Mouse (Mus musculus) gastrocnemius, postnatal 36 days (tissue): ENCODE data around the gene Sparc. TPM values are rescaled to one million over a fixed set of nuclear protein-coding genes. Genes with fewer than 3 reads are reported as not detected.

Experiments
- DNase-seq, 2 experiments: peaks; one replicate each; pipeline ENCODE4 v3.0.0; 2022
- intact Hi-C: fragments of 180-260 bp; cut with DNase I; formaldehyde crosslinking; loops from one replicate; pipeline ENCODE4 v1.15.1; 2025
- total RNA-seq, 2 experiments: library from RNA; stranded (reverse); gene quantifications; 2 replicates each; pipeline ENCODE4 v1.2.3; 2021

The Sparc gene
- total RNA-seq, 2 experiments from 2014 or later = 572 to 675 TPM

- DNase-seq = no peak
- intact Hi-C loops = no loop called here
Observed at GRCm38 (mm10) chr11:55373838-55374237, 49.1 kb downstream of the Sparc start.

DNA sequence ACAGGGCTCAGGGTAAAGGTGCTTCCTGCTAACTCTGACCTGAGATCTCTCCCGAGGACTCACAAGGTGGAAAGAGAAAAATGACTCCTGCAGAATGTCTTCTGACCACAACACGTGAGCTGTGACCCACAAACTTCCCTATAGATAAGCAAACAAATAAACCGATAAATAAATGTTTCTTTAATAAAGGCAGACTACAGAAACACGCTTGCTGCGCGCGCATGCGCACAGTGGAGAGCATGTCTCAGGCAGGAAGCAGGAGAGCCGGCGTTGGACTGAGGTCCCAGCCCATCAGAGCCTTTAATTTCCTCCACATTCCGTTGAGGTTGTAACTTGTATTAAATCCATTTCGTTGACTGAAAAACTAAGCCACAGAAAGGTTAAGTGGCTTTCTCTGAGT lies 49.6 kb downstream of the Sparc start:
- intact Hi-C loops = no loop called here
- no peak for DNase-seq

GRCm38 (mm10) chr11:55372001-55372400 lies 51.0 kb downstream of the Sparc start:
- intact Hi-C loops = no loop called here
- no peak for DNase-seq

DNA sequence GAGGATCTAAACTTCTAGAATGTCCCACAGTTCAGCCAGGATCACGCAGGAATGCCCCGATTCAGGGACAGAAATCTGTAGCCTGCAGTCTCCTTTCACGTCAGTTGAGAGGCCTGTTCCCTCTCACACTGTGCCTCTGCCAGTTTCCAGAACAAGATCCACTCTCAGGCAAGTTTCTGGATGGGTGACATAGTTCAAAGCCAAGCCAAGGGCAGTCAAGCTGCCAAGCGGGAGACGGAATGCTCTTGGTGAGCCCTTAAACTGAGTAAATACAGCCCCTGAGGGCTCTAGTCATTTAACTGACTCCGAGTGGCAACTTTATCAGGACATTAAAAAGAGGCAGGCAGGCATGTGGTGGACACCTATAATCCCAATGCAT lies 53.9 kb downstream of the Sparc start:
- intact Hi-C loops = no loop called here
- DNase-seq = peak in 1 of 2 experiments; percentile 34

- DNase-seq = no peak
- intact Hi-C loops = no loop called here
Observed at GRCm38 (mm10) chr11:55368388-55369092, 54.4 kb downstream of the Sparc start.

GRCm38 (mm10) chr11:55367783-55368182 lies 55.2 kb downstream of the Sparc start:
- intact Hi-C loops = no loop called here
- no peak for DNase-seq

- no peak for DNase-seq
- intact Hi-C loops = no loop called here
Observed at GRCm38 (mm10) chr11:55365840-55366239, 57.1 kb downstream of the Sparc start.

- intact Hi-C loops = no loop called here
- DNase-seq = no peak
Observed at GRCm38 (mm10) chr11:55365242-55365641, 57.7 kb downstream of the Sparc start.

DNA sequence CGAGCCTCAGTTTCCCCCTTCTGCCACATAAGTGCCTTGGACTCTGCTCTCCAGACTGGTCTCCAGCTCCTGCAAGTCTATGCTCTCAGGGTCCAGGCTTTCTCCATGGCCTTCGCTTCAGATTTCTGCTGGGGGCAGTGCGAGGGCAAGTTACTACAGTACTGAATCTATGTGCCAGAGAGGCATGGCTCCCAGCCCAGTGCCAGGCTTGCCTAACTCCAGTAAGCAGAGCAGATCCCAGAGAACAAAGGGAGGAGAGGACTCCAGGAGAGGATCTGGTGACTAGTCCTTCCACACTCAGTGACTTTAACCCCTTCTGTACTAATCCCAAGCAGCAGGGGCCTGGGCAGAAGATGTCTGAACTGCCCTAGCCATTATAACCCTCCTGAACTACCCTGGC lies 58.3 kb downstream of the Sparc start:
- no peak for DNase-seq
- intact Hi-C loops = no loop called here

GRCm38 (mm10) chr11:55358094-55358783 lies 64.7 kb downstream of the Sparc start:
- intact Hi-C loops = no loop called here
- DNase-seq = no peak

DNA sequence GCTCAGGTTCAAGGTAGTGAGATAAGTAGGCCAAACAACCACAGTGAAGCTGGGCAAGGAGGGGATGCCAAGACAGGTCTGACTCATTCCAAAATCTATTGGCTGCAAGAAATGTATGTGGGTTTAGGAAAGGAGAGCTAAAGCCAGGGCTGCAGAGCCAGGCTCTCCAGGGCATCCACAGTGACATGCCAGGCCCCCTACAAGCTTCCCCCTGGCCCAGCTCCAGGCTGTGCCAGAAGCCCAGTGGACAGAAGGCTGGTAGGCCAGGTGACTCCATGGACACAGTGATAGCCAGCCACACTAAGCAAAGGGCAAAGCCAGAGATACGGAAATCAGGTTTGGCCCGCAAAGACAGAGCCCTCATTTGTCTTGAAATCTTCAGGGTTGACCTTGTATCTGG lies 66.1 kb downstream of the Sparc start:
- DNase-seq = no peak
- intact Hi-C loops = no loop called here

Other genes with a start within 250 kb of the Sparc start
- gene Slc36a2, start 238.1 kb downstream of the Sparc start, total RNA-seq = 1 to 10 TPM in 1 of 2 experiments, under 1 TPM in 1; 0.59 to 1.5 TPM
- 1 to 10 TPM; 5.5 to 5.7 TPM for gene Slc36a1, start 218.8 kb downstream of the Sparc start, total RNA-seq
- under 1 TPM in 1 of 2 experiments, not detected in 1; 0.05 TPM for gene Fat2, start 86.6 kb downstream of the Sparc start, total RNA-seq
- gene Atox1, start 38.1 kb upstream of the Sparc start, total RNA-seq = 10 to 100 TPM; 50.4 to 56.4 TPM
- 10 to 100 TPM; 46.1 to 48.5 TPM for gene G3bp1, start 46.5 kb upstream of the Sparc start, total RNA-seq
- gene Glra1, start 185.0 kb upstream of the Sparc start, total RNA-seq = not detected